Mouse (Mus musculus) layer of hippocampus, adult 18-20 months (tissue): ENCODE results near the gene Ccer2. TPM values are rescaled to one million over a fixed set of nuclear protein-coding genes. Genes with fewer than 3 reads are reported as not detected.
A peak's percentile ranks its signal among the peaks of the same experiment; 100 is the strongest.

Experiments
- DNase-seq, 2 experiments: peaks; one replicate each; pipeline ENCODE4 v3.0.0; 2022; ENCODE audit warnings: low spot score in 2 of 2
- long read RNA-seq: library from polyadenylated mRNA; stranded (forward); transcript quantifications from one replicate; pipeline ENCODE4 v2.0.0, GENCODE M21; 2021
- total RNA-seq, 2 experiments: library from RNA; stranded (reverse); gene quantifications; 2 replicates each; pipeline ENCODE4 v1.2.3; 2021

The Ccer2 gene
- under 1 TPM; 0.30 to 0.63 TPM for total RNA-seq
- long read RNA-seq, result 0 reads

DNA sequence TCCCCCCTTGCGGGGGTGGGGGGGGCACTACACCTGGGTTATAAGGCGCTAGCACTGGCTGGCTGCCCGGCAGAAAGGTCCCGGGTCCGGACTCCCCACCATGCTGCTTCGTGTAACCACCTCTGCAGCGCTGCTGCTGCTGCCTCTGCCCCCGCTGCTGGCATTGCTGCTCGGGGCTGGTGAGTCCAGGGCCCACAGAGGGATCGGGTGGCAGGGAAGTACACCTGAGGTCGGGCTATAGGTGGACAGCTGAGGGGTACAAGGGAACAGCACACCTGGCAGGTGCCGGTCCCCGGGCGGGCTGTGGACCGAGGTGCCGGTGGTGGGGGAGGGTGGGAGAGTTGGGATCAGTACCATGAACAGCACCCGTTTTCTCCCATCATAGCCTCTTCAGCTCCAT lies at the start of gene Ccer2:
Ccer2 (plus strand) TSS at position 96 of the 400 bp plus-strand sequence.
- no peak for DNase-seq

DNA sequence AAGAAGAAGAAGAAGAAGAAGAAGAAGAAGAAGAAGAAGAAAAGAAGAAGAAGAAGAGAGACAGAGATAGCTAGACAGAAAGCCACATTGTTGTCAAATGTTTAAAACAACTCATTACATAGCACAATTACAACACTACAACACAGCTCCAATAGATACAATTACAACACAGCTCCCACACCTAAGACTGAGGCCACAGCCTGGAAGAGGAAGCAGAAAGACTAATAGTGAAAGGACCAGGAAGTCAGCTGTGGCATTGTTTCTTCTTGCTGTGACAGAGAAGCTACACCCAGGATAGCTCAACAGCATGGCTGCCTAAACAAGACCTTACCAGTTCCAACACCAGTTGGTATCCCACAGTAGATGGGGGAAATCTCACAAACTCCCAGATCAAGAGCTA lies 46.5 kb upstream of the Ccer2 start:
- no peak for DNase-seq

- no peak for DNase-seq
Observed at GRCm38 (mm10) chr7:28710962-28711361, 45.0 kb upstream of the Ccer2 start.

- DNase-seq, result peak; percentile 29 to 70
Observed at GRCm38 (mm10) chr7:28714667-28715066, 41.3 kb upstream of the Ccer2 start.

- no peak for DNase-seq
Observed at GRCm38 (mm10) chr7:28715598-28715997, 40.4 kb upstream of the Ccer2 start.

GRCm38 (mm10) chr7:28716590-28717281 lies 39.2 kb upstream of the Ccer2 start, which contains the start of gene Fbxo17:
TSS of gene Fbxo17 (plus strand) at chr7:28716804.
- DNase-seq, result no peak

DNA sequence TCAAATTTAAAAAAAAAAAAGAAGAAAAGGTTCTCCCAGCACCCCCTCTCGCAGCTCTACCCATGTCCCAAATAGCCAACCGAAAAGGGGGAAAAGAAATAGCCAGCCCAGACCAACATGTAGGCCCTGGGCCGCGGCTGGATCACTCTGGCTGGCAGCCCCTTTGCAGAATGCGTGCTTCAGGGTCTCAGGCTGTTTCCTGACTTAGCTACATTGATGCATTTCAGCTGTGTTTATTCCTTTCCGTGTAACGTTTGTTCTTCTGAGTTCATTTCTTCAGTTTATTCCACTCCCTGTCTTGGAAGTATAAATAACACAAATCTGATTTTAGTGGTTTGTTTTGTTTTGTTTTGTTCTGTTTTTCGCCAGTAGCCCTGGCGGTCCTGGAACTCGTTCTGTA lies 38.2 kb upstream of the Ccer2 start:
- no peak for DNase-seq

GRCm38 (mm10) chr7:28719159-28719558 lies 36.8 kb upstream of the Ccer2 start:
- DNase-seq, result no peak

DNA sequence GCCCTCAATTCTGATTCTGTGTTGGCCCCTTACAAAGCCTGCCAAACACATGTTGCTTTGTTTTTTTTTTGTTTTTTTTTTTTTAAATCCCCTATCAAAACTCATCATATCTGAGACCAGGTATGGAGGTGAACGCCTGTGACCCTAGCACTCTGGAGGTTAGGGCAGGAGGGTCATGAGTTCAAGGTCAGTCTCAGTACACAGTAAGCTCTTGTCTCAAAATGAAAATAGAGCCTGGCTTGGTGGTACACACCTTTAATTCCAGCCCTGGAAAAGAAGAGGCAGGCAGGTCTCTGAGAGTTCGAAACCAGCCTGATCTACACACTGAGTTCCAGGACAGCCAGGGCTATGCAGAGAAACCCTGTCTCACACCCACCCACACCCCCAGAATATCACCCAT lies 36.3 kb upstream of the Ccer2 start:
- DNase-seq, result no peak

GRCm38 (mm10) chr7:28720753-28721537 lies 35.0 kb upstream of the Ccer2 start:
- no peak for DNase-seq

GRCm38 (mm10) chr7:28722079-28722478 lies 33.9 kb upstream of the Ccer2 start:
- DNase-seq, result no peak

DNA sequence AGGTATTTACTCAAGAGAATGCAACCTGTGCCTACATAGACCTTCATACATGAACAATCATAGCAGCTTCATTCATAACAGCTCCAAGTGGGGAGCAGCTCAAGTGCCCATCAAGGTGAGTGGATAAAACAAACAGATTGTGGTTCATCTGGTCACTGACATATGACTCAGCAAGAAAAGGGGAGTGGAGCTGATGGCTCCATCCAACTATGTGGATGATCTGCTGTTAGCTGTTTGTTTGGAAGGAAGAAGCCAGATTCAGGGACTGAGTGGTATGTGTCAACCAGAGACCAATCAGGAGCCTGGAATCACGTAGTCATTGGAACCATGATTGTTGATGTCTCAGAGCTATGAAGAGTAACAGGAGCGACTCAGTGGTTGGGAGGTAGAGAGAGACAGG lies 31.4 kb upstream of the Ccer2 start:
- no peak for DNase-seq

- DNase-seq, result peak; percentile 82 to 87
Observed at GRCm38 (mm10) chr7:28726600-28726999, 29.4 kb upstream of the Ccer2 start.

DNA sequence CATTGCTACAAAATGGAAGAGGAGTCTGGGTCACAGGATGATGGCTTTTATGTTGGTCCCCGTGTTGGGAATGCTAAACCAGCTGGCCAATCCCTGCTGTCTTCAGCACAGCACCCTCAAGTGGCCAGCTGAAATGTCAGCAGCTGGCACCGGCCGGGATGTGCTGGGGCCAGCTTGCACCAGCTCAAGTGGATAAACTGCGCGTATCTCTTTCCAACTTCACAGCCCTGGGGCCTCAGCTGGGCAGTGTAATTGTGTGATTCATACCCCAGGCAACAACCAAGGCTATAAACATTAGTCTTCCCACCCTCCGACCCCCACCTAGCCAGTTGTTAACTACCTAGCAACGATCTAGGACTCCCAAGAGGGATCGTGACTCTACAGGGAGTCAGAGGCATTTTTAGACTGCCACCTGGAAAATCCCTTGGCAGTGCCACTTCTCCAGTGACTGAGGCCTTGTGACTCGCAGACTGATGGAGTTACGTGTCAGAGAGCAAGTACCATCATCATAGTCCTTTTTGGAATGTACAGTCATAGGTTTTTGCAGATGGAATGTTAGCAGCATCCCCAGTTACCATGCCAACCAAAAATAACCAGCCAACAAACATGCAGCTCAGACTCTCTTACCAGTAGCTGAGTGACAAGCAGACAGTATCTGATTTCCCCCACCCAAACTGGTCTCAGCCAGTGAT lies 28.2 kb upstream of the Ccer2 start:
- DNase-seq, result peak; percentile 68 to 77

DNA sequence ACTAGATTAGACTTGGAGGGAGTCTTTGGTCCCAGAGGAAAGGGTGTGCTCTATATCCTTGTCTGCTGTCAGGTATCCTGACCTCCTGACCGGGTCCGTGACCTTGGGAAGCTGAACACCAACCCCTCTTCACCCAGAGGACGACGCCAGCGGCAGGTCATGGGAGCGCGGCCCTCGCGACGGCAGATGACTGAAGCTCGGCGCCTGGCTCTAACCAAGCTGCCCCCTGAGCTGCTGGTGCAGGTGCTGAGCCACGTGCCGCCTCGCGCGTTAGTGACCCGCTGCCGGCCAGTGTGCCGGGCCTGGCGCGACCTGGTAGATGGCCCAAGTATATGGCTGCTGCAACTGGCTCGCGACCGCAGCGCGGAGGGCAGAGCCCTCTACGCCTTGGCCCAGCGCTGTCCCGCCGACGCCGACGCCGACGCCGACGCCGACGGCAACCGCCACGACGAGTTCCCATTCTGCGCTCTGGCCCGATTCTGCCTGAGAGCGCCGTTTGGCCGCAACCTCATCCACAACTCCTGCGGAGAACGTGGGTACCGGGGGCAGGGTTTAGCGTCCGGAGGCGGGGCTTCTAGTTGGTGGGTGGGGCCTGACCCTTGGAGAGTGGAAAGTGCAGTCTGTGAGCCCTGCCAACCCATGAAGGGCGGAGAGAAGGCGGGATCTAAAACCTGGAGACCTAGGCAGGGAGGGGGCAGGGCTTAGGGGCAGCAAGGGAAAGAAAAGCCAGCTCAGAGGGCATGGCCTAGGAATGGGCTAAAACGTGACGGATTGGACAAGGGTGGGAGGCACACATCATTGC lies 23.4 kb upstream of the Ccer2 start:
- peak in 1 of 2 experiments; percentile 45 for DNase-seq

- DNase-seq, result no peak
Observed at GRCm38 (mm10) chr7:28733211-28733610, 22.8 kb upstream of the Ccer2 start.

- no peak for DNase-seq
Observed at GRCm38 (mm10) chr7:28735701-28736100, 20.3 kb upstream of the Ccer2 start.

- no peak for DNase-seq
Observed at GRCm38 (mm10) chr7:28739829-28740228, 16.1 kb upstream of the Ccer2 start.

GRCm38 (mm10) chr7:28740949-28741348 lies 15.0 kb upstream of the Ccer2 start:
- DNase-seq, result no peak

- DNase-seq, result peak in 1 of 2 experiments; percentile 20
Observed at GRCm38 (mm10) chr7:28741368-28741708, 14.6 kb upstream of the Ccer2 start.
